Mouse (Mus musculus) A20 (cell line): ENCODE measurements around the gene Tesmin.

Source experiments
- DNase-seq: peaks from one replicate; pipeline ENCODE4 v3.0.0-alpha.2; 2011; ENCODE audit warnings: low read depth, low spot score

Tesmin gene

DNA sequence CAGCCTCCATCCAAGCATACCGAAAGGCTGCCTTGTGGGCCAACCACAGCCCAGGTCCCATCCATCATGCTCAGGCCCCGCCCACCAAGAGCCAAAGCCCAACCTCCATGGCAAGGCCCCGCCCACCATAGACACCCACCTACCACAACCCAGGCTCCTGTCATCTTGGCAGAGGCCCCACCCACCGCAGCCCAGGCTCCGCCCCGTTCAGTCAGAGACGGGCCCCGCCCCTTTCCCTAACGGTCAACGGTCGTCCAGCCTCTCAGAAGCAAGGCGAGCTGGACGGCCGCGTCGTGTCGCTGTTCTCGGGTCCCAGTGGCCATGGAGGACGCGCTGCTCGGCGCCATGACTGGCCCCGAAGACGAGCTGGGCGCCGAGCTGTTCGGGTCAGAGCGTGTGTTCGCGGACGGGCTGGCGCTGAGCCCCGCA, at the start of gene Tesmin:
TSS of gene Tesmin (plus strand) at position 229 of the 429 bp plus-strand sequence.
- peak; percentile 98 for DNase-seq

DNA sequence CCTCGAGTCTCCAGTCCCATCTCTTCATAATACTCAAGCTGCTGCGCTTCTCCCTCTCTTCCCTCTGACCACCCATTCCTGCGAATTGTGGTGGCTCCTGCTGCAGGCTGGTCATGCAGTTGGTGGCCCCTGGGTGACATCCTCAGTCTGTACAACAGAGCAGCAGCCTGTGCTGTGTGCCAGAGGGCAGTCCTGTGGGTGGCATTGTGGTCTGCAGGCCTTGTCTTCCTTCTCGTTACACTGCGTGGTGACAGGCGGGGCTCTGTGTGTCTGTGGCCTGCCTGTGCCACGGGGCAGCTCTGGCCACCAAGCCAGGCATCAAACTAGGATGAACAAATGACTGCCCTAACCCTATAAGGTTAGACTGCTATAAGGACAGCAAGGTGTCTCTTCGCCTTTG, 49.5 kb upstream of the Tesmin start:
- DNase-seq = no peak

DNA sequence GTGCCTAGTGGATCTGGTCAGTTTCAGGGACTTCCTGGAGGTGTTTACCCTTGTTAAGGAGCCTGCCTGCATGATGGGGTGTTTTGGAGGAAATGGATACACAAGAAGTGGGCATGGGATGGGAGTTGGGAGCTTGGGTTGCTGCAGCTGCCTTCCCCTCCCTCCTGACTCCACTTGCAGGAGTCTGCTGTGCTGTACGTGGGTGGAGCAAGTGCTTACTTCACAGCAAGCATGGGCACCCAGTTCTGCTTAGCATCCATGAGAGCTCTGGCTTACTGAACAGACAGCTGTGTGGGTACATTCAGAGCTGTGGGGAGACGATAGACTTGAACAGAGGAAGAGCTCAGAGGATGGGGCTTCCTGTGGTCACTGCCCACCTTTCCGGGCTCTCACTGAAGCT, 47.6 kb upstream of the Tesmin start:
- no peak for DNase-seq

DNA sequence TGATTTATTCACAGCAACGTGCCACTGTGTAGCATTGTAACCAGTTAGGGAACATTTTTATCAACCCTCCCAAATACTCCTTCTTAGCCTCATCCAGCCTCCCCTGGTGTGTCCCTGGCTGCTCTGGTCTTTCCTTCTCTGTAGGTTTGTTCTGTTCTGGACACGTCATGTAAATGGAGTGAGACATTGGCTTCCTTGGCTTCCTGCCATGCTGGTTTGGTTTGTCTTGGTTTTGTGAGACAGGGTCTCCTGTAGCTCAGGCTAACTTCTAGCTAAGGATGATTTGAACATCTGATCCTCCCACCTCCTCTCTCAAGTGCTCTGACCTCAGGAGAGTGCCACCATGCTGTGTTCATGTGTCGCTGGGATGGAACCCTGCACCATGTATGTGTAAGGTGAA, 44.7 kb upstream of the Tesmin start:
- no peak for DNase-seq

DNA sequence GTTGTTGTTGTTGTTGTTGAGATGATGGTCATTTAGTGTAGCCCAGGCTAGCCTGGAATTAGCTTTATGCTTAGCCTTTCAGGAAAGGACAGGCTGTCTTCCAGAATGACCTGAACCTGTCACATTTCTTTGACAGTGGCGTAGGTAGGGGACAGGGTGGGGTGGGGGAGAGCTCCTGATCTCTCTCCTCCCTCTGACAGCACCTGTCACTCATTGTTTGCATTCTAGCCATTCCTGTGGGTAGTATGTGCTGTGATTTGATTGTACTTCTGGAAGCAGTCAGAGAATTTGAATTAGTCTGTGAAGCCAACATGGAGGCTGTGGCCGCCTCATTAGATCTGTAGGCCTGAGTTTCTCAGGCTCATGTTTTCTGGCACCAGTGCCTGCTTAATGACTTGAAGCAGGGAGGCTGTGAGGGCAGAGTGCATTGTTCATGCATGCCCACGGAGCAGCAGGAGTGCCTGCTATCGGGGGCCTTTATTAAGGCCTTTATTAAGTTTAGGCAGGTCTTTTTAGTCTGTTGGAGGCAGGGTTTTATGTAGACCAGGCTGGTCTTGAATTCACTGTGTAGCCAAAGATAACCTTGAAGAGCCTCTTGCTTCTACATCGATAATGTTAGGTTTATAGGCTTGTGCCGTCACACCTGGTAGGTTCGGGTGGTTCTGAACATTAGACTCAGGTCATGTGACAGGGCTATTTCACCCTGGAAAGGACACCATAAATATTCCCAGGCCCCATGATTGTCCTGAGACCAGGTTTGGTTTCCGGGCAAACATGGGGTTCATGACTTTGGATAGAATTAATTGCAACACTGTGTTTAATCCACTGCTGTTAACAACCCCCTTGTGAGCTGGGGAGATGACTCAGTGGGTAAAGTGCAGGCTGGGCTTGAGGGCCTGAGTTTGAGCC, 43.8 kb upstream of the Tesmin start:
- DNase-seq = no peak

DNA sequence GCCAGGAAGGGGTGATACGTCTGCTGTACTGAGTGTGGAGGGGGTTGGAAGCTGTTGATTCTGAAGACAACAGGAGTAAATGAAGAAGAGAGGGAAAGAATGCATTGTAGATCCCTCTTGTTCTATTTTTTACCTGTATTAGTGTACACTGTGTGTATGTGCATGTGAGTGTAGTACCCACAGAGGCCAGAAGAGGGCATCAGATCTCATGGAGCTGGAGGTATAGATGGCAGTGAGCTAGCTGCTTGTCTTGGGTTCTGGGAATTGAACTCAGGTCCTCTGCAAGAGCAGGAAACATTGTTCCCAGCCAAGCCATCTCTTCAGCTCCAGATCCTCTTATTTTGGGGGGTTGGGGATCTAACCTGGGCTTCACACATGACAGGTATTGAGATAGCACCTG, 40.9 kb upstream of the Tesmin start:
- DNase-seq = no peak

DNA sequence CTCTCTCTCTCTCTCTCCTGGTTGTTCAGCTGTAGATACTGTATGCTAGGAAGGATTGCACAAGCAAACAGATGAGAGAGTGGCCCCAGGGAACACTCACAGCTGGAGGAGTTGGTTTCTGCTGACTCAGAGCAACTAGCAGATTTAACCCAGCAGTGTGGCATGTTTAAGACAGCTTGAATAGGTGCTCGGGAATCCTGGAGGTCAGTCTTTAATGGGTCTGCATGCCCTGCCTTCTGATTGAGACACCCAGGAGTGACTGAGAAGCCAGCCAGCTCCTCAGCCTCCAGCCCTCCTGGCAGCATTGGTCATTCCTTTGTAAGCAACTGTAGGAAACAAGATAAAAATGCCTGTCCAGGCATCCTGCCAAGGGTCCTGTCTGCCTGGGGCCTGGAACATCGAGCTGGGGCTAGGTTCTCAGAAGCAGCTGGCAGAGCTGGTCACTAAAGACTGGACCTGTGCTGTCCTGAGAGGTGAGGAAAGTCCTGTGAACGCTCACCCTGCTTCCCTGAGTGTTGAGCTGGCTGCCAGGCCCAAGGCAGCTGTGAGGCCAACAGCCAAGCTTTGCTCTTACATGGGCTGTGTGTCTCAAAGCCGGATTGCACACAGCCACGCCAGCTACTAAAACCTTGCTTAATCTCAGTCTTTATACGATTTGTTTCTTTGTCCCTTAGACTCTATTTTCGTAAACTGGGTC, 35.1 kb upstream of the Tesmin start:
- no peak for DNase-seq

DNA sequence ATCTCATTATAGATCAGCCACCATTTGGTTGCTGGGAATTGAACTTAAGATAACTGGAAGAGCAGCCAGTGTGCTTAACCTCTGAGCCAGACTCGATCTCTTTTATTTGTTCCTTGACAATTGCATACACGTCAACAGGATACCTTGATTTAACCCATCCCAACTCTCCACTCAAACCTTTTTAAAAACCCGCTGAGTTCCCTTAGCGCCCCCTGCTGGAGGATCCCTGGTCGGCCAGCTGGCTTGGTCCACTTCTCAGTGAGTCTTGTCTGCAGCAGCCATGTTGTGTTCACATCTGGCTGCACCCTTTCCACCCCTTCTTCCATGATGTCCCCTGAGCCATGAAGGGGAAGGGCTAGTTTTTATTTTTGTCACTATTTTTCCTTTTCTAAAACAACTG, 33.6 kb upstream of the Tesmin start:
- DNase-seq = peak; percentile 62

DNA sequence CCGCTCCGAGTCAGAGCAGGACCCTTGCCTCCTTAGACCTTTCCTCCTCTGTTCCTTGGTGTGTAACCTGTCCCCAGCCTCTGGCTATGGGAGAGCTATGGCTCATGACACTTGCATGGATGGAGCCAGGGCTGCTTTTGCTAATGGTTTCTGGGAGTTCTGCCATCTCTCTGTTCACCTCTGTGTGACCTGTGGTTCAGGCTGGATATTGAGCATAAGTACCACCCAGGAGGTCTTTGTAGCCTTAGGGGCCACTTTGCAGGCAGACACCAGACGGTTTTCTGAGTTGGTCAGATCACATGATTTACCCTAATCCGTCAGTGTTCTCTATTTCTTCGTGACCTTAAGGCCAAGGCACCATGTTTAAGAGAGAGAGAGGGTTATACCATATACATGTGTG, 32.1 kb upstream of the Tesmin start:
- DNase-seq = no peak

DNA sequence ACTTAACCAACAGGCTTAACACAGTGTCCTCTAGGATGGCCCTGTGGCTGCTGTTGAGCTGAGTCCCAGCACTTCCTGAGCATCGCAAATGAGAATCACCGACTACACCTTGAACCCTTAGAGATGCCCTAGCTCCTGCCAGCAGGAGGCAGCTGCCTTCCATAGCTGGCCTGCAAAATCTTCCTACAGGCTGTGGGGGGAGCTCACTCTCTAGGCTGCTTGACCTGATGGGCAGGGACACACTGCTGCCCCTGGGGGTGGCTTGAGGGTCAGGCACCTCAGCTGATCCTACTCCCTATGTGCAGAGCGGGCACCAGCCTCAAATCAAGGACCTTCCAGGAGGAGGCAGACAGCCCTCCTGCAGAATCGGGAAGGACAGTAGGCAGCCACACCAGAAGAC, 31.0 kb upstream of the Tesmin start:
- DNase-seq = peak; percentile 54

DNA sequence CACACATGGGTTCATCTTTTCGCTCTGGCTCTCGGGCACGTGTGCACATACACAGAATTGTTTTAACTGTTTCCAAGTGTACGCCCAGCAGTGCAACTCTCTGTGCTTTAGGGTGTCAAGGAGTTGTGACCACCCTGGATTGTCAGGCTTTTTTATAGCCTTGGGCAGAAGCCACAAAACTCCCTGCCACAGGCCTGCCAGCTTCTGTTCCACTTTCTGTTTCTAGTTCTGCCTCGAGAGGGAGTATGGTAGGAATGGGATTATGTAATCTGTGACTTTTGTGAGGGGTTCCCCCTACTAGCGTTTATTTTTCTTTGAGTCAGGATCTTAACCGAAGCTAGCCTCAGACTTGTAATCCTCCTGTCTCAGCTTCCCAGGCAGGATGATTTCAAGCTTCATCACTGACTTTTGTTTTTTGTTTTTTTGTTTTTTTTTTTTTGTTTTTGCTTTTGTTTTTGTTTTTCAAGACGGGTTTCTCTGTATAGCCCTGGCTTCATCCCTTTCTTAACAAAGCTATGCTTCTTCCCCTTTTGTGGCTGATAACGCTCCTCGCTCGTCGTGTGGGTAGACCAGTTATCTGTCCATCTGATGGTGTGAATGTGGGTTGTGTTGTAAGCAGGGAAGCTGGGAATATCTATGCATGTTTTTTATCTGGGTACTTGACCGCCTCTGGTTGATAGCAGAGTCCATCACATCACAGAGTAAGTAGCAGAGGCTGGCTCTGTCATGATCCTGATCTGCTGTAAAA, 28.6 kb upstream of the Tesmin start:
- peak; percentile 48 for DNase-seq

DNA sequence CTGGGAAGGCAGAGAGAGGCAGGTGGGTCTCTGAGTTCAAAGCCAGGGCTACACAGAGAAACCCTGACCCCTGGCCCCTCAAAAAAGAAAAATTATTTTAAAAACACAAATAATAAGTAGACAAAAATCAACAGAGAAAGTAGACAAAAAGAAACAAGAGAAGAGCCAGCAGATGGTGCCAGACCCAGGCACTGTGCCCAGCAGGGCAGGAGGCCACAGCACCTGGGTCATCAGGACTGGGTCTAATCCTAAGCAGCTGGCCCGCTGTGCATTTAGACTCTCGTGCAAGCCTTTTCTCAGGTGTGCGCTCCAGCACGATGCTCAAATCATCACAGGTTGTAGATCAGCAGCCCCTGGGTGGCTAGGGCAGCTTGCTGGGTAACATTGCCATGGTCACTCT, 25.1 kb upstream of the Tesmin start:
- DNase-seq = no peak

DNA sequence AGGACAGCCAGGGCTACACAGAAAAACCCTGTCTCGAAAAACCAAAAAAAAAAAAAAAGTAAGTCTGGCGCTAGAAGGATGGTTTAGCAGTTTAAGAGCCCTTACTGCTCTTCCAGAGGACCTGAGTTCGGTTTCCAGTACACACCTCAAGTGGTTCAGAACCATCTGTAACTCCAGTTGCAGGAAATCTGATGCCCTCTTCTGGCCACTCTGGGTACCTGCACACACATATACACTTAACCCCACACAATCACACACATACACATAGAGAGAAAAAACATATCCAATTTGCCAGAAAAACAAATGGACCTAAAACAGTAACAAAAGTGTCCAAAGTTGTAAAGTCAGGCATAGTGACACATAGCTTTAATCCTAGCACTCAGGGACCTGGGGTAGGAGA, 23.6 kb upstream of the Tesmin start:
- no peak for DNase-seq

DNA sequence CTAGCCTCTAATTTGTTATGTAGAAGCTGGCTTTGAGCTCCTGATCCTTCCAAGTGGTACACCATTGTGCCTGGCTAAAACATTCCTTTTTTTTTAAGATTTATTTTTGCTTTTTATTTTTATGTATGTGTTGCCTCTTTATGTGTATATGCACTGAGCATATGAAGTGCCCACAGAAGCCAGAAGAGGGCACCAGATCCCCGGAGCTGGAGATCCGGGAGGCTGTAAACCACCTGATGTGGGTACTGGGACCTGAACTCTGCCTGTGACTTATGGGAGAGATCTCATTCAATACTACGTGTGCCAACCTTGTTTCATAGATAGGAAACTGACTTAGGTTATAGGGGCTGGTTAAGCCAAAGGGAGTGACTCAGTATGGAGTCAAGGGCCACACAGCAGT, 20.4 kb upstream of the Tesmin start:
- no peak for DNase-seq

DNA sequence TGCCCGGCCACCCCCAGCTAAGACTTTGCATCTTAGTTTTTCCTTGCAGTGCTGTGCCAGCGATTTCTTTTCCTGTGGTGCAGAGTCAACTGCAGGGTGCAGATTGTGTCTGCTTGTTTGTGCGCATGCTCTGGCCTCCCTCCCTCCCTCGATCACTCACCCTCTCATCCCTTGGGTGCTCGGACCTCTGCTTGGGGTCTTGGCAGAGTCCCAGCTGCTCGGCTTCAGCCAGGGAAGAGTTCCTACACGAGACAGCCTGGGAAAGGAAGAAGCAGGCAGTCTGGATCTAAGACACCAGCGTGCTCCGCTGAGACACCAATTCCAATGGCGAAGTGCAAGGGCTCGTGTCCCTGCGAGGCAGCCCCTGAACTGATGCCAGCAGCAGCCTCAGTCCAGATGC, 15.3 kb upstream of the Tesmin start:
- DNase-seq = no peak

DNA sequence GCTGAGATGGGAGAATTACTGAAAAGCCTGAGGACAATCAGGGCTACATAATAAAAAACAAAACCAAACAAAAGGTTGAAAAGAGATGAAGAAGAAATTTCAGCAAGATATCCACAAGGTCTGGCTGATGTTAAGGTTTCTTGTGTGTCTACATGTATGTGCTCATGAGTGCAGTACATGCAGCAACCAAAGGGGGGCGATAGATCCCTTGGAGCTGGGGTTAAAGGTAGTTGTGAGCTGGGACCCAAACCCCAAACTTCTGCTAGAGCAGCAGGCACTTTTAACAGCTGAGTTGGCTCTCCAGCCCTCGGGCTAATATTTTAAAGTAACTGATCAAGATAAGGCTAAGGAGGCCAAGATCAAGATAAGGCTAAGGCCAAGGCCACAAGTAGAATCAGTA, 14.6 kb upstream of the Tesmin start:
- peak; percentile 37 for DNase-seq

DNA sequence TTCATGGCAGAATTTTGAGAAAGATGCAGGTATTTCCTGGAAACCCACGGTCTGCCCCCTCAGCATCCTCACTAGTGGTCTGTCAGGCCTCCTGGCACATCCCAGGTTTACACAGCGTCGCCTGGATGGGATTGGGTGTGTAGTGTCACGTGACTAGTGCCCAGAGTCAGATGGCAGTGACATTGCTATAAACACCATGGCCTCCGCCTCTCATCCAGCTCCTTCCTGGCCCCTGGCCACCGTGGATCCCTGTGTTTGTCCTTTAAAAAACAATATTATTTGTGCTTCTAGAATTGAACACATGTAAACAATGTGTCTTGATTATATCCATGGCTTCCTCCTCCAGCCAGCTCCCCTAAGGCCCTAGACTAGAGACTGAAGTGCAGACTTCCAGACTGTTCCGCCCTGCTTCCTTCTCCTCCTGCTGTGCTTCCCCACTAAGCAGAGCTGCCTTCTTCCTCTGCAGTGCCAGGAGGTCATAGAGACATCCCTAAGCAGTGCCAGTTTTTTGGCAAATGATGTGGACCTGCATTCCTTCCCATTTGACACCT, 12.6 kb upstream of the Tesmin start:
- DNase-seq = no peak

DNA sequence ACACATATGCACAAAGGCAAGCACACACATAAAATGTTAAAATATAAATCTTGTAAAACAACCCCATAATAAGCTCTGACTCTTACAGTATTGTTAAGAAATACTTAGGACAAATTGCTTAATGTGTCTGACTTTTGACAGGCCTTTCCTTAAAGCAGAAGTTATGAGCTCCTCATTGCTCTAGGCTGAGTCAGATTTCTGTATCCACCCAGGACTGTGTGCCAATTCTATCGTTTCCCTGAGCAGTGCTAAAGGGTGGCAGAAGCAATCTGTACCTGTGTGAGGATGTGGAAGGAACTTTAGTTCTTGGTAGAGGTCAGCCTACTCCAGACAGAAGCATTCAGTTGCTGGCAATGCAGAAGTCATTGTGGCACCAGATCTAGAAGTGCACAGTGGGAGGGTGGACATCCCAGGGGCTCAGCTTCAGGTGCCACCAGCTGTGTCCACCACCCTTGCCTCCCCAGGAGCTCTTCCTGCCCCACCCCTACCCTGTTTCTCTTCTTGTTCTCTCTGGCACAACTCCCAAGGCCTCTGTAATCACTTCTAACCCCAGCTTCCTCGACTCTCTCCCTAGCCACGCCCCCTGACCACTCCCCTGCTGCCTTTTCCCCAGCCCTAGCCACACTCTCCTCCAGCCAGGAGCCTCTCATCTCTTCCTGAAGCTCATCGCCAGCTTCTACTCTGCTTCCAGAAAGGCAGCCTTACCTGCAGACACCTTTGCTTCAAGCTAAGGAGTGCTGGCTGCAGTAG, 11.5 kb upstream of the Tesmin start:
- no peak for DNase-seq

DNA sequence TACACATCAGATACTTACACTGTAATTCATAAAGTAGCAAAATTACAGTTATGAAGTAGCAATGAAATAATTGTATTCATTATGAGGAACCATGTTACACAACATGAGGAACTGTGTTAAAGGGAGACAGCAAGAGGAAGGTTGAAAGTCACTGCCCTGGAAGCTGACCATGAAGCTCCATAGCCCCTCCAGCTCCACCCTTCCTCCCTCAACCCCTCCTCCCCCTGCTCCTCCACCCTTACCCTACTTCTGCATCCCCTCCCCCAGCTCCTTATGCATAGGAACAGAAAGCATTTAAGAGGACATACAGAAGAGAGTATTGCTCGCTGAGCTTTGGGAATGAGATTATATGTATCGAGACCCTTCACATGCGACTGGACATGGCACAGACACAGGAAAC, 10.0 kb upstream of the Tesmin start:
- no peak for DNase-seq

DNA sequence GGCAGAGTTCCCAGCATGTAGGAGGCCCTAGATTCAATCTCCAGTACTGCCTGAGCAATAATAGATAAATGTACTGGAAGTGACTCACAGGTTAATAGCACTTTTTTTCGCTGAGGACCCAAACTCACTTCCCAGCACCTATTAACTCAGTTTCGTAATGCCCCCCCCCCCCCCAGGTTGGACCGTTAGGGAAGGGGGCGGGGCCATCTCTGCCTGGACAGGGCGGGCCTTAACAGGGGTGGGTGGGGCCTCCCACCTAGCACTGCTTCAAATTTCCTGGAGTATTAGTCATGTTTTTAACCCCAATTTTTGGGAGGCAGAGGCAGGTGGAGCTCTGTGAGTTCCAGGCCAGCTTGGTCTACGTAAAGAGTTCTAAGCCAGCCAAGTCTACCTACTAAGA, 596 bp upstream of the Tesmin start:
- no peak for DNase-seq

DNA sequence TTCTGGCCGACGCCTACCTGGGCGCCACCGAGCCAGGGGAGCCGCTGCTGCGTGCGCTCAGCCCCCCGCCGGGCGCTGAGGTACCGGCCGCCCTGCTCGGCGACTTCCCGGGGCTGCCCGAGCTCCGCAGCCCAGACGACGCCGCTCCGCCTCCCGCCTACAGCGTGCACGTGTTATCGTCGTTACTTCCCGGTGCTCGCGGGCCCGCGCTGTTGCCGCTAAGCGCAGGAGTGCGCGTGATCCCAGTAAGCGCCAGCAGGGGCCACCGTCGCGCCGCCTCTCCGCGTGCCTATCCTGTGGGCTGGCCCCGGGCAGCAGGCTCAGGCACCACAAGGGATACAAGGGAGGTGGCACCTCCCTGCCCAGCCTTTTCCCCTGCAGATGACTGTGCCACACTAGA, 432 bp downstream of the Tesmin start:
- DNase-seq = peak; percentile 94
